Mouse (Mus musculus) megakaryocyte-erythroid progenitor cell, adult 5-6 weeks (primary cell): Measurements from ENCODE around the gene Actrt2. TPM values are rescaled to one million over a fixed set of nuclear protein-coding genes. Genes with fewer than 3 reads are reported as not detected.

Experiments used
- ATAC-seq: replicated peaks from 2 replicates; pipeline ENCODE4 v1.8.0; 2016; ENCODE audit warnings: mild to moderate bottlenecking, inconsistent platforms; ENCODE audit not compliant: severe bottlenecking, poor library complexity, low FRiP score, low TSS enrichment
- total RNA-seq, 2 experiments: library from RNA; stranded (forward) in 1 of 2; stranded (reverse) in 1 of 2; fragments of 200-1000, 215-1000 nt in 1 of 2; fragments of >200 nt in 1 of 2; fragmentation: Nextera tagmentation in 1 of 2; gene quantifications; 2 replicates each; pipeline ENCODE4 v1.2.3; 2014 to 2017

Gene Actrt2
- total RNA-seq, 2 experiments from 2014 or later: not detected

DNA sequence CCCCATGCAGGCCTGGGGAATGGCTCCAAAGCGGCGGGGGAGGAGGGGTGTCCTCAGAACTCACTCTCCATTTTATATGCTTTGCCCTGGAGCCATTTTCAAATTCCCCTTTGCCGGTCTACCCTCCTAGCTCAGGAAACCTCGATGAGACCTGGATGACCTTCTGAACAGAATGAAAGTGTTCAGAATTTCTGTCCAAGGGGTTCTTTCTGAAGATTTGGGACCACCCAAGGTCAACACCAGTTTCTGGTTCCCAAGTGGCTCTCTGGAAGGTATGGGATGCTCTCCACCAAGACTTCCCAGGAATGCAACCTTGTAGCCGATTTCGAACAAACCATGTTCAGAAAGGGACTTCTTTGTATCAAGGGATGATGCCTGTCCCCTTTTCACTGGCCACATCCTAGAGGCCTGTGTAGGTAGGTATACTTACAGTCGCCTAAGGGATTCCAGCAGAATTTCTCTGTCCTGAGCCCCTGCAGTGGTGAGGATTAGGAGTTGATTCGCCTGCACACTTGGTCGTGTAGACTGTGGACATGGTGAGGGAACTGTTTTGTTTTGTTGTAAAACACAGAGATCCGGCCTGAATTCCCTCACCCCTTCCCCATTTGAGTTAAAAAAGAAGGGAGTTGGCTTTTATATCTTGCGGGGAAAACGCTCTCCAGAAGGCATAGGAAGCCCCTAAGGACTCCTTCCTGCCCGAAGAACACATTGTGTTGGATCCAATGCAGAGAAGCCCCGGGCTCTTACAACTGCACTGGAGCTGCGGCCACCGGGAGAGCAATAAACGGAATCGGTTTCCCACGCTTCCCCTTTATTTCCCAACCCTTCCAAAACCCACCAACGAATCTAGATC lies 27.0 kb downstream of the Actrt2 start:
- no peak for ATAC-seq

DNA sequence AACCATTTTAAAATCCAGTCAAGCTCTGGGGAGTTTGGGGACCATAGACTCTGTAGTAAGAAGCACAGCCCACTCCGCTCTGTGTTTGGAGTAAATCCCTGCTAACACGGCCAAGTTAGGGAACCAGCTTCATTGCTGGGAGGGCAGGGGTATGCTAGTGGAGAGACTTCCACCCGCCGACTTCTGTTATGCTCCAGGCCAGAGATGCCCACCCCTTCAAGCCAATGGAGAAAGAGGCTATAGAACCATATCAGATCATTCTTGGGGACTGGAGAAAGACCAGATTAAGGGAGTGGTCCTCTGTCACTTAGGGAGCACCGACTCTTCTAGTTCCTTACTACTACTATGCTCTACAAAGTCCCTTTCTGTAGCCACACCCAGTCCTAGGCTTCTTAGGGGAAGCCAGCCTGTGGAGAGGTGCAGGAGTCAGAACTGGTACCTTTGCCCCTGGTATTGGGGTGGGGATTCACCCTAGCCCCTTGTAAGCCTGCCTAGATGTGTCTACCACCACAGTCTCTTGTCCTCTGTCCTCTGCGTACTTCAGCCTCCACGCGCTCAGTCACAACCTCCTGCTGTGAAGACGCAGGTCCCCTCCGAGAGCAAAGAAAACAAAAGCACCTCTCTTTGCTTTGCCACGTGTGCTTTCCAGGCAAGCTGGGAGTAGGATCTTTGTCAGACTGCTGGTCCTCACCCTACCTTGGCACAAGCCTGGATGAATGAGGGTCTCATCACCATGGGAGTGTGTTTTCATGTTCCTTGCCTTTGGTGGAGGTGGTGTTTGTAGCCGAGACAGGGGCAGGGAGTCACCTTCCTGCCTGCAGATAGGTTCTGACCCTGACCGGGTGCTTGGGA lies 27.9 kb downstream of the Actrt2 start:
- ATAC-seq: no peak

DNA sequence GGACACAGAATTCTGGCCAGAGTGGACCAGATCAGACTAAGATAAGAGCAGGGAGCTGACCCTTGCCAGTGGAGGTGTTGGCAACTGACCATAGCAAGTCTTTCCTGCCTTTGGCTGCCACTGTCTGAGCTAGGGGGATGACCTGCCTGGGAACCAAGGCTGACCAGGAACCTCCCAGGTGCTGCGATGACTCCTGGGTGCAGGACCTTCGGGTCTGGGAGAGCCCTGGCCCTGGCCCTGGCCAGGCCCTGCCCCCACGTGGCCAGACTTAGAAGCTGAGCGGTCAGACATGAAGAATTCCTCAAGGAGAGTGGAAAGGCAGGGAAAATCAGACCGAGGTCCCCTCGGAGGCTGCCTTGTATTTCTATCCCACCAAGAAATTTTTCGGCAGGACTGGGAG lies 28.5 kb downstream of the Actrt2 start:
- no peak for ATAC-seq

DNA sequence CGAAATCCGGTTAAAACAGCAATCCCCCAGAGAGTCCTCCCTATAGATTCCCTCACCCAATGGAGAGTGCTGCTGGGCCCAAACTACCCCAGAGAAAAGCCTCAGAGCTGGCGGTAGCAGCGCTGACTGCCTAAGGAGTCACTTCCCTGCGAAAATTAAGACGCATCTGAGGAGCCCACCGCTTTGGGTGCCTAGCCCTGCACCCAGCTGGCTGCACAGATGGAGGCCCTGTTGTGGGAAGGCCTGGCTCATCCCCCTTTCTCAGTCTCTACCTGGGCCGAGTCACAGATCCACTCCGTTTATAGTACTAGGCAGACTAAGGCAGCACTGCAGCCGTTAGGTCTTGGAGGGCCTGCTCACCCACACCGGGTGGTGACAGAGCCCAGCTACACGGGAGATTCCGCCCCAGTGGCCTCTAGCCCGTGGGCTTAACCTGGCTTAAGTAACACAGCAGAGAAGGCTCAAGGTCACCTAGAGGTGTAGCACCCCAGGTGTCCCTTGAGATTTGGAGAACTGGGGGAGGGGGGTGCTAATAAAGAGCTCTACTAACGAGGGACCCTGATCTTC lies 29.3 kb downstream of the Actrt2 start:
- ATAC-seq: no peak

DNA sequence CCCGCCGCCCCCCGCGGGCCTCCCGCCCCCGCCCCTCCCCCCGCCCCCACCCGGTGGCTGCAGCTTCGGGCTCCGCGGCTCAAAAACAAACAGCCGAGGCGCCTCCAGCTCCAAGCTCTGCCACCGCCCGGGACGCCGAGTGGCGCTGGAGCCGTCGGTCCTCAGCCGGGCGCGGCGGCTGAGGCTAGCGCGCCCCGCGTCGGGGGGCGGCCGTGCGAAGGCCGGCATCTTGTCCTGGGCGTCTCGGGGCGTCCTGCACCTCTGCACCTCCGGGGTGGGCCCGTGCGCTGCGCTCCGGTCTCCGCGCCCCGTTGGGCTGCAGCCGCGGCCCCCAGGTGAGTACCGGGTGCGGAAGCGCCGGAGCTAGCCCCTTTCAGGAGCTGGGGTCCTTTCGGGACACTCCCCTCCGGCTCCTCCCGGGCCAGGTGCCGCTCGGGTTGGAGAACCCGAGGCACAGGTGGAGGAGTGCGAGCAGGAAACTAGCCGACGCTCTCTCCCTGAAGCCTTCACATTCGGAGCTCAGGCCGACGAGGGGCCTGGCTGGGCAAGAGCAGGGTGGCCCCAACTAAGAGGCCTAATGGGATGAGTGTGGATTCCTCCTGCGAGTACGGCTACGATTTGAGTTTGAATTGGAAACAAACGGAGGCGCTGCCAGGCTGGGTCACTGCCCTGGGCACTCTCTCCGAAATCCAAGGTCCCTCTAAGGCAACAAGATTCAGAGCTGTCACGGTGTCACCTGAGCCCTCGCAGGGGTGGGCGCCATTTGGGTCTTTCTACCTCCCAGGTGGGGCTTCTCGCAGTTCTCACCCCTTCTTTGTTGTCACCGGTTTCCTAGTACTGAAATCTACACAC lies 30.0 kb downstream of the Actrt2 start:
- ATAC-seq: no peak

DNA sequence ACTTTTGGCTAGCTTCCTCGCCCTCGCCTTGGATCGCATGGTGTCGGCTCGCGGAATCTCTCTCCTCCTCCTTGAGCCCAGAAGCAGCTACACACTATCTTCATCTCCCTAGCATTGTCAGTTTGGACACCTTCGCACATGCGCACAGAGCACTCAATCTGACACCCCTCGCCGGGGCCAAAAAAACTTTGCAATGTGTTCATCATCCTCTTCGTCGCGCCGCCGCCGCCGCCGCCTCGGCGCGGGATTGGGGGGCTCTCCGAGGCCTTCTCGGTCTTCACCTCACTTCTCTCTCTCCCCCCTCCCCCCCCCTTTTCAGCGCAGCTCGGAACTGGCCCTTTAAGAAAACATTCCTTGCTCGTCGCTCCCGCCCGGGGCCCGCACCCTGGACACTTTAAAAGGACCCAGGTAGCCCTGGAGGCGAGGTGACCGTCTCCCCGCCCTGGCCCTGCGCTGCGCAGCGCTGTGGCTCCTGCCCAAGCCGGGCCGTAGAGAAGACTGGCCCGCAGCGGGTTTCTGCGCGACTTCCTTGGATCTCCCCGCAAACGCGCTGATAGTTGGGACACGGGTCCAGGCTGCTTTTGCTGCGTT lies 30.9 kb downstream of the Actrt2 start, which contains the start of gene Prdm16:
TSS of gene Prdm16 (minus strand) at position 153 of the 591 bp plus-strand sequence.
- ATAC-seq: 0 out of 2 replicates have a peak, but pooled peaks have one; percentile 23

DNA sequence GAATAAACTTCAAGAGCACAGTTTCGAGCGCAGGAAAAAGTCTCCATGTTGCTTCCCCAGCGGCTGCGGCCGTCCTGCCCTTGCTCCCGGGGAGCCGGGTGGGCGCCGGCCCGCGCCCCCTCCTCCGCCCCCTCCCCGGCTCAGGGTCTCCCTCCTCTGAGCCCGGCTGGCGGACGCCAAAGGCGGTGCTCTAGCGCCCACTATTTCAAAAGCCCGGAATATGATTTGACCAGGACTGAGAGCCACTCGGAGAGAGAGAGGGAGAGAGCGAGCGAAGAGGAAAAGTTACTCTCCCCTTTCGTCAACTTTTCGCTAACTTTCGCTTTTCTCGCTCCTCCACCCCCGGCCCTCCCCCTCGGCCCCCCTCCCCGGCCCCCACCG lies 31.6 kb downstream of the Actrt2 start:
- ATAC-seq: no peak

DNA sequence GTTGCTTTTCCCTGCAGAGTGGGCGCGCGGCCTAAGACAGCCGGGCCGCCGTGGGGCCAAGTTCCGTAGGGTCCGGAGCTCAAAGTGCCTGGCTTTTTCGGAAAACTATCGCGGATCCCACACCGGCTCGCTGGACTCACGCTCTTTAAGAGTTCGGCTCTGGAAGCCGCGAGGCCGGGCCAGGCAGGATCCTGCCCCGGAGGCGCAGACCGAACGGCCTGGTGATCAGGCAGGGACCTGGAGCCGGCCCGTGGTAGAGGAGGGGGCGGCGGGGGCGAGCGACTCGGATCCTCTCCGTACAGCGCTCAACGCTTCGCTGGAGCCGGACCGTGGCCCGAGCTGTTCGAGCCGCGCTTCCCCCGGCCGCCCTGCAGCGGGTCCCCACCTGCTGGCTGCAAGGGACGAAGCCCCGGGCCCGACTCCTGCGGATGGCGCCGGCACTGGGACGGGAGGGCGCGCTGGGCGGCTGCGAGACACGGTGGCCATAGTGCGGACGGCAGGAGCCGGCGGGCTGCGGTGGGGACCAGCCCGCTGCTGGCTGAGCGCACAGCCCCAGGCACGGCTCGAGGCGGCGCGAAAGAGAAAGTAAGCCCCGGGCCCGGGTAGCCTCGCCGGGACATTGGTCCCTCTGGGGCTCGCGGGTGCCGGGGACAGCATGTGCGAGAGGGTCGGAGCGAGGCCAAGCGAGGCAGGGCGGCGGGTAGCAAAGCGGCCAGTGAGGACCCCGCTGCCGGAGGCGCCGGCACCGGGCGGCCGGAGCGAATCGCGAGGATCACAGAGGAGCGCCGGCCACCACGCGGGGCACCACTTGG lies 32.2 kb downstream of the Actrt2 start:
- ATAC-seq: no peak

DNA sequence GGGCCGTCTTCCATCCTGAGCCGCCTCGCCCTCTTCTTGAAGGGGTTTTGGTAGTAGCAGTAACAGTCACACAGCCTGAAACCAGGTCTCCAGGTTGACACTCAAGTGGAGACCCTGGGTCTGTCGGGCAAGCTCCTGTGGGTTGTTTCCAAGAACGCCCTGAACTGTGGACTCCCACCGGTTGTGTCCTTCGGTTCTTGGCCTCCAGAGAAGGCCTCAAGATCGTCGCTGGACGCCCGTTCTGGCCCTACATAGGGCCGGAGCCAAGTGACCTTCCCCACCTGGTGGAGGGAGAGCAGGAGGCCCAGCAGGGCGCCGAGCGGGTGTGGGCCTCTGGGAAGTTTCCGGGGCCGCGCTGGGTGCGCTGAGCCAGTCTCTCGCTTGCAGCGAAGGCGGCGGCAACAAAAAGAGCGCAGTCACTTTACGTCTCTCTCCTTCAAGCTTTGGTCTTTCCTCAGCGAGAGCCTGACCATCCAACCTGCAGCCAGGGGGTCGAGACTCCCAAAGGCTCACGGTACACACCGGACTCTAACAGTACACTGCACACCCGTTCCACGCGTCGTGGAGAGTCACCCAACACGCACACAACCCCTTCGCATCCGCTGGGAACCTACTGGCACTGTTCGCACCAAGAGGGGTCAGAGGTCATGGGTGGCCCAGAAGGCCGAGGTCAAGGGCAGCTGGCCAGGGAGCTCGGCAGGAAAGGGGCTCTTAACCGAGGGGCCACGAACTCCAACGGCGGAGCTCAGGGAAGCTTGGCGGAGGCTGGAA lies 33.0 kb downstream of the Actrt2 start:
- no peak for ATAC-seq

DNA sequence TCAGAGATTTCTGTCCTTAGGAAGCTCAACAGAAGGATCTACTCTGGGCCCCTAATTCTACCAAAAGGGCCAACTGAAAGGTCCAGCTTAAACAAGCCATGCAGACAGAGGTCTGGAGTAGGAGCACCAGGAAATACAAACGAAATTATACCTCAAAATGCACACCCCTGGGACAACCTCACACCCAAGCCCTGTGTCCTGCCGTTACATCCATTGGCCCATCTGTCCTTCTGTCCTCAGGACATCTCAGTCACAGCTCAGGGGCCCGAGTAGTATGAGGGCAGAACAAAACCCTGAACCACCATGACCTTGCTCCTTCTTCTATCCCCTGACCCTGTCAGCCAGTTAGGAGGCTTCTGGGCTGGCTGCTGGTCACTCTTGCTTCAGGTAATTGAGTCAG lies 33.7 kb downstream of the Actrt2 start:
- ATAC-seq: no peak

DNA sequence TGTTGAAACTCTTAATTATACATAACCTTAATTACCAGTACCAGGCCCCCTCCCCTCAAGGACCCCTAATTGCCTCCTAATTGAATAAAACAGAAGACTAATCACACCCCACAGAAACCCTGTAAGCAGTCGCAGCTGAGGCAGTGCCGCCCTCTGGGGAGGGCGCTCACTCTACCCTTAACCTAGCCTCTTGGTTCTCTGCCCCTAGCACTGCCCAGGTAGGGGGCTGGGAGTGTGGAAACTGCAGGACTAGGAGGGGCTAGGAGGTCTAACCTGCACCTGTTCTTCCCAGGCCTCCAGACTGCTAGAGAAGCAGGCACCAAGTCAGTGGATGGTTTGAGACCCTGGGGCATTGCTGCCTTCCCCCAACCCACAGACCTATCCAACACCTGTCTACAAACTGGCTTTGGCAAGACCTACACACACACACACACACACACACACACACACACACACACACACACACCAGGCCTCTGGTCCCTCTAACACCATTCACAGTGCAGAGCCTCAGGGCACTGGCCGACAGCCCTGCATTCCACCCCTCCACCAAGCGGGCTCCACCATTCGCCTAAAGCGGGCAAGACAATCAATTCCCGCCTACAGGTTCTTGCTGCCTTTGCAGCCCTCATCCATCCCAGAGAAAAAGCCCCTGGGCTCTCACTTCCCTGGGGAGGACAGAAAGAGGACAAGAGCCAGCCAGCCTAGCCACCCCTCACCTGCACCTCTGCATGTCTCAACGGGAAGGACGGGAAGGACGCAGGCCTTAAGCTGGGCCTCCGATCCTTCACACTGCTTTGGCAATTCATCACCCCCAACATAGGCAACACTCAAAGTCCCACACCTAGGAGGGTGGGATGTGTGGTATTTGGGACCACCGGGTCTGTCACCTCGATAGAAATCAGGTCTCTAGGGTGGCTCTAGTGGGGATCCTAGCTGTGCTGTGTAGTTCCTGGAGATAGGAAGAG lies 34.6 kb downstream of the Actrt2 start:
- no peak for ATAC-seq

DNA sequence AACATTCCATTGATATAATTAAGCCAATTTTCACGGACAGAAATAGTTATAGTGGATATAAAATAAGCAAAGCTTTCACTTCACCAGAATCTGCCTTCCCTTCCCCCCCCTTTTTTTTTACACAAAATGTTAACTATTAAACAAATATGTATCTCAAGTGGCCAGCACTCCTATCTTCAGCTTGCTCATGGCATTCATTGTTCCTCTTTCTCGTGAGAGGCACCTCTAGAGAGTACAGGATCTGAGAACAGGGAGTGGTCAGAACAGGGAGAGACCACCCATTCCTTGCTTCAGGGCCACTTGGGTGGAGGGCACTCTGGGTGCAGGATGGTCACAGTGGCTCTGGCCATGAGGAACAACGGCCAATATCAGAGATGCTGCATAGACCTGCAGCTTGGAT lies 36.9 kb downstream of the Actrt2 start:
- no peak for ATAC-seq

DNA sequence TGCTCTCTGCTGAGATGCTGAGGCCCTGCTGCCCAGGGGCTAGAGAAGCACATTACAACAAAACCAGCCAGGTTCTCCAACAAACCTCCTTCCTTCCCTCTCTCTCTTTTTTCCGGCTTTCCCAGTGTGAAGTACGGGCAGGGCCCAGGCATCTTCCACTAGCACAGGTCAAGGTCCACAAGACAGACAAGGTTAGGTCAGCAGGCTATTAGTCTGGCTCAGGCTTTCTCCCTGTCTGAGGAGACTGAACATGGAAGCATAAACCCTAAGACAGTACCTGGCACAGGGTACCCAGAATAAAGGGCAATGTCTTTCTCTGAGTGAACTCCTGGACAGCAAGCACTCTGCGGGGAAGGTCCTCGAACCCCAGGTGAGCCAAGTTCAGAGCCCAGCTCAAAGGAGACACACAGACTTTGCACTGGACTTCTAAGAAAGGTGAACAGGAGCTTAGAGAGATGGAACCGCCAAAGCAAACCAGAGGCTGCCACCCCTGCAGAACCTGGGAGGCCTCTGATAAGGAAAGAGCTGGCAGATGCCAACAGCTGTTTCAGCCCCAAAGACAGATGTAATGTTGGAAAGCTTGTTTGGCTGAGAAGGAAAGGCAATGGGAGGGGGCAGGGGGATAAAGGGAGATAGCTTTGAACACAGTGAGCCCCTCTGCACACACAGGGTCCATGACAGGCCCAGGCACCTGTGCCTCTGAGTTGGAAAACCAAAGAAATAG lies 40.1 kb downstream of the Actrt2 start:
- ATAC-seq: peak; percentile 85

DNA sequence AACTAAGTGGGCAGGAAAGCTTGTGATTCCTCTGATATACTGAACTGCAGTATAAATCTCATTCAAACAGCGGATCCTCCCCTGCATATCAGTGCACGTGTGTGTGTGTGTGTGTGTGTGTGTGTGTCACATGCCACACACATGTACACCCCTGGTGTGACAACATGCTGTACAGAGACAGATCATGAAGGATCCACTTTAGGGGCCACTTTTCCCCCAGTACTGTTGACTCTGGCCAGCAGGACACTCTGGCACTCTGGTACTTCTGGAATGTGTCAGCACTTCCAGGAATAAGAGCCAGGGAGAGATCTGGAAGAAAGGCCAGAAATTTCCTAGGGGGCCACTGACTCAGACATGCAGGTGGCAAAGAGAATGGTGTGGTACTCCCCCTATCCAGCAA lies 41.4 kb downstream of the Actrt2 start:
- no peak for ATAC-seq

DNA sequence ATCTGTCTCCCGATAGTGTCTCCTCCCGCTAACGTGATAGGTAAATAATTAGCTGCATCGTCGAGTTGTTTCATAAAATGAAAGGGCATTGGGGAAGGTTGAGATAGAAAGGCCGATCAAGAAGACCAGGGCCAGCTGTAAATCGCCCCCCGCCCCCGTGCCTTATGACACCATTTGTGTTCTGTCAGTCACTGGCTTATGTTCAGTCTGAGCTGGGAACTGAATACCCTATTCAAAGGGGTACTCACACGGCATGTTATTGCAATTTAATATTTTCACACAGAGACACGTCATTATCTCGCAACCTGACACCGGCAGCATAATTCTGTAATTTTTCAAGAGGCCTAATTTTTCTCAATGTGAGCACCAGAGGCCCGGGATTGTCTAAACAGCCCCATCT lies 42.0 kb downstream of the Actrt2 start:
- no peak for ATAC-seq

DNA sequence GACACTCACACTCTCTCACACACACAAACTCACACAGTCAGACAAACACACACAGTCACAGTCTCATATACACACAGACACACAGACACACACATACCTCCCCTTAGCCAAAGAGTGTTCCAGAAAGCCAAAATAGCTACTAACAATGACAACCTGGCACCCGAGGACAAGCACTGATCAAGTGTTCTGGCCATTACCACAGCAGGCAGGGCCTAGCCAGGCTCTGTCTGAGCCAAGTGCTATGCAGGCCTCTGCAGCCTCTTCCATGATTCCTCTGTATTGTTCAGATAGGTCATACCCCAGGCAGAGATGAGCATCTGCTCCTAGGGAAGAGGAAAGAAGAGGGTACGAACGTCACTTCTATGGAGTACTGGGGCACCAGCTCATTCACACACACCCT lies 44.4 kb downstream of the Actrt2 start:
- no peak for ATAC-seq
